ENCODE assay signal across 13 mouse cellular contexts in genomic region chr11:81972044-81972443, GRCm38 (mm10). TPM values are rescaled to one million over a fixed set of nuclear protein-coding genes. Genes with fewer than 3 reads are reported as not detected.
DNase-seq lines count a peak whose midpoint lies in the region; ATAC-seq and TF ChIP-seq lines count a peak whose summit lies in the region.
"Had no signal": no experiment of that assay in that cellular context is flagged by ENCODE, and none has a peak within 500 bp of the region (broad histone marks: within the 10 kb centered on the region; RNA-seq: fewer than 3 reads in every experiment).

No protein-coding gene starts in this region.

- intact Hi-C loops in gastrocnemius, adult 2 months (cut with DNase I): no loop called here

- in situ Hi-C loops in Patski (cut with MboI; ENCODE audit: low pct_unique_long_range_greater_than_20kb): no loop called here

- H3K4me1 ChIP-seq in midbrain, embryonic 11.5 days (ENCODE audit: control insufficient read depth, insufficient read depth, low read length): peaks cover 4% of the 10 kb centered on the region; the same call in 1 of the 2 replicates
- H3K4me1 ChIP-seq in midbrain, embryonic 16.5 days (ENCODE audit: control insufficient read depth, insufficient read depth, low read length): peaks cover 20% of the 10 kb centered on the region
- H3K4me1 ChIP-seq in embryonic facial prominence, embryonic 10.5 days: peaks cover 34% of the 10 kb centered on the region

- H3K27ac ChIP-seq in gastrocnemius, adult 2 months: no peak overlapping the region
- no peak overlapping the region for H3K27ac ChIP-seq in midbrain, embryonic 11.5 days (ENCODE audit: low read depth, low read length)
- H3K27ac ChIP-seq in midbrain, embryonic 16.5 days (ENCODE audit: low read length): no peak overlapping the region
- no peak overlapping the region for H3K27ac ChIP-seq in embryonic facial prominence, embryonic 10.5 days (replicated peaks)
- H3K27ac ChIP-seq: hindbrain, embryonic 10.5 days had no signal

- no peak overlapping the region for H3K4me3 ChIP-seq in gastrocnemius, adult 2 months
- H3K4me3 ChIP-seq in midbrain, embryonic 11.5 days (ENCODE audit: low read depth, low read length): no peak overlapping the region
- H3K4me3 ChIP-seq in midbrain, embryonic 16.5 days (ENCODE audit: low read depth, low read length): no peak overlapping the region
- H3K4me3 ChIP-seq in embryonic facial prominence, embryonic 10.5 days: no peak overlapping the region
- H3K4me3 ChIP-seq: hindbrain, embryonic 10.5 days had no signal

- DNase-seq in gastrocnemius, adult 2 months: no peak
- DNase-seq in gastrocnemius, adult 18-20 months (ENCODE audit: low spot score): no peak
- peak; percentile 81 for DNase-seq in midbrain, embryonic 11.5 days (ENCODE audit: low spot score, missing footprints)
- no peak for DNase-seq in Patski (ENCODE audit: low read depth, low spot score)
- DNase-seq in retina, postnatal 1 day: peak; percentile 46
- no peak for DNase-seq in embryonic facial prominence, embryonic 10.5 days (ENCODE audit: low spot score)
- no peak for DNase-seq in adrenal gland, postnatal 10 days
- DNase-seq: adrenal gland, adult 8-10 months; cerebellum, postnatal 36 days; kidney, postnatal 4 days had no signal

- no peak overlapping the region for H3K4me2 ChIP-seq in midbrain, embryonic 11.5 days
- no peak overlapping the region for H3K4me2 ChIP-seq in midbrain, embryonic 16.5 days (ENCODE audit: low read length)

- peak; percentile 37 for TF ChIP-seq CTCF in gastrocnemius, adult 2 months (IDR thresholded peaks at IDR 0.05)
- peak; percentile 71 for TF ChIP-seq CTCF in Patski (IDR thresholded peaks at IDR 0.05)

- WGBS in midbrain, embryonic 11.5 days: 58% methylated on average over 3 of the region's 3 CpGs
- WGBS in midbrain, embryonic 16.5 days: 50% methylated on average over 3 of the region's 3 CpGs
- 45% methylated on average over 3 of the region's 3 CpGs for WGBS in embryonic facial prominence, embryonic 10.5 days

- H3K27me3 ChIP-seq in midbrain, embryonic 11.5 days (ENCODE audit: control insufficient read depth, insufficient read depth, low read length): peaks cover 16% of the 10 kb centered on the region
- H3K27me3 ChIP-seq in midbrain, embryonic 16.5 days (ENCODE audit: control insufficient read depth, insufficient read depth, low read depth, low read length): no peaks in the 10 kb centered on the region; the same call in 1 of the 2 replicates
- H3K27me3 ChIP-seq in Patski: peaks cover 57% of the 10 kb centered on the region
- peaks cover 54% of the 10 kb centered on the region for H3K27me3 ChIP-seq in embryonic facial prominence, embryonic 10.5 days (replicated peaks; ENCODE audit: low read depth, poor library complexity, severe bottlenecking)

- POLR2A ChIA-PET in Patski (lab: Charles Lee): no interaction called here

- CTCF ChIA-PET in Patski (lab: Charles Lee): interaction anchor here (1.0 kb wide), 1 partner anchor 15 kb away, joined by 3 read pairs; no protein-coding TSS in a partner anchor

- H3K9me3 ChIP-seq in midbrain, embryonic 11.5 days (ENCODE audit: control insufficient read depth, low read length): no peaks in the 10 kb centered on the region
- H3K9me3 ChIP-seq in midbrain, embryonic 16.5 days (replicated peaks; ENCODE audit: control insufficient read depth, low read length, poor library complexity, severe bottlenecking): no peaks in the 10 kb centered on the region
- H3K9me3 ChIP-seq in embryonic facial prominence, embryonic 10.5 days: no peaks in the 10 kb centered on the region
- H3K9me3 ChIP-seq: hindbrain, embryonic 10.5 days had no signal

- H3K9ac ChIP-seq in midbrain, embryonic 11.5 days (ENCODE audit: low read length): no peak overlapping the region
- no peak overlapping the region for H3K9ac ChIP-seq in midbrain, embryonic 16.5 days (ENCODE audit: low read depth, low read length)

- ATAC-seq in midbrain, embryonic 11.5 days (ENCODE audit: low FRiP score): no peak
- ATAC-seq in midbrain, embryonic 16.5 days: no peak
- ATAC-seq in Patski: no peak

- no peaks in the 10 kb centered on the region for H3K36me3 ChIP-seq in midbrain, embryonic 11.5 days (ENCODE audit: control insufficient read depth, insufficient read depth, low read length)
- H3K36me3 ChIP-seq in midbrain, embryonic 16.5 days (ENCODE audit: control insufficient read depth, insufficient read depth, low read length): no peaks in the 10 kb centered on the region
- H3K36me3 ChIP-seq in embryonic facial prominence, embryonic 10.5 days (replicated peaks): no peaks in the 10 kb centered on the region
- H3K36me3 ChIP-seq: hindbrain, embryonic 10.5 days had no signal

RNA-seq across cellular contexts. Expression of gene Asic2, which starts 3.8 kb away (rescaled TPM):
- total RNA-seq in gastrocnemius, adult 2 months (2021): under 1 TPM in 1 of 2 experiments, not detected in 1; 0.10 TPM
- under 1 TPM; 0.11 to 0.31 TPM for total RNA-seq in gastrocnemius, adult 18-20 months (2021)
- polyA plus RNA-seq in midbrain, embryonic 11.5 days (2014; fragmentation: Nextera tagmentation; extraction: Ambion mirVana): 1.6 TPM in 2 replicates
- polyA plus RNA-seq in midbrain, embryonic 16.5 days (2015; fragmentation: Nextera tagmentation; extraction: Ambion mirVana): 13.0 and 16.2 TPM in 2 replicates
- 0.04 TPM for polyA plus RNA-seq in Patski (2021)
- polyA plus RNA-seq in embryonic facial prominence, embryonic 10.5 days (2016; fragmentation: Nextera tagmentation; extraction: Ambion mirVana): 0.66 and 0.75 TPM in 2 replicates
- 1 to 10 TPM; 2.6 to 4.8 TPM for total RNA-seq in adrenal gland, postnatal 10 days (2021)
- total RNA-seq: MEL had no signal

Comparison
In these comparisons a context has a peak if more than half of its experiments do, and no peak if none do; other contexts are left out.
1. DNase-seq: peak in midbrain, embryonic 11.5 days (single experiment) and retina, postnatal 1 day (single experiment); none in gastrocnemius, adult 2 months (single experiment), gastrocnemius, adult 18-20 months (single experiment), Patski (single experiment), embryonic facial prominence, embryonic 10.5 days (single experiment) and adrenal gland, postnatal 10 days (single experiment).